ENCODE assay signal across 14 mouse cellular contexts in genomic region chr7:137064255-137064654, GRCm38 (mm10).
"Had no signal": no experiment of that assay in that cellular context is flagged by ENCODE, and none has a peak within 500 bp of the region (broad histone marks: within the 10 kb centered on the region; RNA-seq: fewer than 3 reads in every experiment).

No protein-coding gene starts in this region.

- H3K9ac ChIP-seq: kidney, embryonic 15.5 days; limb, embryonic 15.5 days; liver, embryonic 12.5 days; lung, embryonic 14.5 days had no signal

- H3K27ac ChIP-seq: kidney, embryonic 15.5 days; limb, embryonic 15.5 days; liver, embryonic 12.5 days; stomach, postnatal 0 days had no signal

- ATAC-seq: intestine, embryonic 16.5 days; liver, embryonic 12.5 days had no signal

- H3K27me3 ChIP-seq: kidney, embryonic 15.5 days; limb, embryonic 15.5 days; liver, embryonic 12.5 days had no signal

- H3K4me1 ChIP-seq: kidney, embryonic 15.5 days; limb, embryonic 15.5 days; liver, embryonic 12.5 days had no signal

- DNase-seq: kidney, adult 2 months; kidney, postnatal 14 days; layer of hippocampus, adult 9-11 months; layer of hippocampus, postnatal 36 days; lung, embryonic 14.5 days; lung, postnatal 10 days; lung, postnatal 4 days; thymus, postnatal 14 days had no signal

- H3K4me3 ChIP-seq: kidney, embryonic 15.5 days; limb, embryonic 15.5 days; liver, embryonic 12.5 days; myocyte had no signal

- H3K36me3 ChIP-seq: kidney, embryonic 15.5 days; limb, embryonic 15.5 days; liver, embryonic 12.5 days had no signal

- H3K4me2 ChIP-seq: kidney, embryonic 15.5 days; limb, embryonic 15.5 days; liver, embryonic 12.5 days; lung, embryonic 14.5 days had no signal

- H3K9me3 ChIP-seq: kidney, embryonic 15.5 days; limb, embryonic 15.5 days; liver, embryonic 12.5 days had no signal
